Mouse (Mus musculus): ENCODE measurements around the gene Tmem259.

- no peak for TF ChIP-seq CTCF (conservative IDR thresholded peaks at IDR 0.05; ENCODE audit: insufficient read depth, insufficient read length, low read depth, low read length)
- no peak for TF ChIP-seq POLR2A (IDR thresholded peaks at IDR 0.05; ENCODE audit: low read depth, low read length)
These were observed 10.0 kb downstream of the Tmem259 start for GRCm38 (mm10) chr10:79974087-79974486.
